Mouse (Mus musculus): Measurements from ENCODE around the gene Fam227b. TPM values are rescaled to one million over a fixed set of nuclear protein-coding genes. Genes with fewer than 3 reads are reported as not detected.

The Fam227b gene
- polyA plus RNA-seq, 1 experiment from 2014 or later: not detected

DNA sequence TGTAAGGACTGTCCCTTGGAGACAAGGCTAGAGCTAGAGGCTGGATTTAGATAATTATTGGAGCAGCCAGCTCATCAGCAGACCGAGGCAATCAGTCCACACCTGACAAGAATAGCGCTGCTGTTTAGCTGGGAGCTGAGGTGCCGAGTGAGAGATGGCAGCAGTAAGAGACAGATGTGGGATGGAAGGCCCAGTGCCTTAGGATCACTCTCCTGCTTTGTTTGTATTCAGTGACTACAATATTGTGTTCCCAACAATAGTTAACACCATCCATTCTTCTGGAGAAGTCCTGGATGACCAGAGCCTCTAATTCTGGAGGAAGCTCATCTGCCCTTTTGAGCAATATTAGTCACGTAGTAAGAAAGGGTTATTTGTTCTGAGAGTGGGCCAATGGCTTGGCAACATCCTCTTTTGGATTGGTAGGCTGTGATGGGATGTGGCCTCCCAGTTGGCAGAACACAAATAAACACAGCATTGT lies 112.4 kb downstream of the Fam227b start:
- H3K4me3 ChIP-seq (ENCODE audit: inconsistent target): no peak overlapping the region
- H3K27ac ChIP-seq: no peak overlapping the region
- H3K79me2 ChIP-seq (ENCODE audit: inconsistent target): no peaks in the 10 kb centered on the region
- 88% methylated on average over 4 of the region's 4 CpGs for WGBS (ENCODE audit: missing documents)
- no peaks in the 10 kb centered on the region for H3K36me3 ChIP-seq (ENCODE audit: inconsistent target)

DNA sequence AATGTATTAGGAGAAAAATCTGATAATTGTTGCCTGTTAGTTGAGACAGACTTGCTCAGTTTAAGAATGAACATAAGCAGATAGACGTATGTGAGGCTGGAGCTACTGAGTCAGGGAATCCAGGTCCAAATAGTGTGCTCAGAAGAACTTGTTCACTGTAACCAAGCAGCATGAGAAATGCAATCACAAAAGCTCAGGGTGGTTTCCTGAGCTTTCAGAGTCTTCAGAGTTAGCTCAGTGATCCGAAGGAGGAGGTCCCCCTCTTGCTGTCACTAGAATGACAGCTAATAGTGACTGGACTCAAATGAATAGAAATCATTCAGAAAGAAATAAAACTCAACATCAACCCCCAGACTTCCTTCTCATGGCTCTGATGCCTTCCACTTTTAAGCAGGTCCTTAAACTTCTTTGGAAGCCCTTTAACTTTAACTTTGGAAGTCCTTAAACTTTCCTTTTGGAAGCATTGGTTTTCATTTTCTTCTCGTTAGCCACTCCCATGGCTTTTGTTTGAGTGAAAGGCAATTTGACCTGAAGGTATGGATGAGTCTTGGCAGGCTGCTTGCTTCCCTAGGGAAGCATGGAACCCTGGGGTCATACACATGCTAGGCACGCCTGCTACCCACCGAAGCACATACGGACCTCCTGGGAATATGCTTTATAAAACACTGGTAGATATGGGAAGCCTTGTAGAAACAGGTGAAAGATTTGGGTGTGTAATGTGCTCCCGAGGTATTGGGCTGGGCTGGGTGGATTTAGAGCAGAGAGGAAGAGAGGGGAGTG lies 113.4 kb downstream of the Fam227b start:
- Histone ChIP-seq H3K27ac (no peak overlapping the region), H3K4me3 (ENCODE audit: inconsistent target) (no peak overlapping the region), H3K36me3 (ENCODE audit: inconsistent target) (no peaks in the 10 kb centered on the region), H3K79me2 (ENCODE audit: inconsistent target) (no peaks in the 10 kb centered on the region)
- 85% methylated on average over 7 of the region's 7 CpGs for WGBS (ENCODE audit: missing documents)

DNA sequence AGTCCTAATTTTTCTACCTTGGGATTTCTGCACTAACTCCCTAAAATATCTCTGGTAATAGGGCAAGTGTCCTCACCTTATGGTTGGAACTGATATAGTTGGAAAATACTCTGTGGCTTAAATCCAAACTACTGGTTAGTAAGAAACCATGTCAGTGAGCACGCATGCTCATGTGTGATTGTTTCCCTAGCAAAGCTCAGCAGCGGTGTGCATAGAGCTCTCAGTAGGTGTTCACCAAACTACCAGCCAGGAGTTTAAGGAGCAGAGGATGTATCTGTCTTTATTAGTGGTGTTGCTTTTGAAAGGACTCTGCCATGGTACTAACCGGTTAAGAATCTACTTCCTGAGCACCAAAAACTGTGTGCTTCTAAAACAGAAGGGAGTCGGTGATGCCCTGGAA lies 115.7 kb downstream of the Fam227b start:
- 87% methylated on average over 4 of the region's 4 CpGs for WGBS (ENCODE audit: missing documents)
- no peak overlapping the region for H3K27ac ChIP-seq
- no peak overlapping the region for H3K4me3 ChIP-seq (ENCODE audit: inconsistent target)
- no peaks in the 10 kb centered on the region for H3K79me2 ChIP-seq (ENCODE audit: inconsistent target)
- H3K36me3 ChIP-seq (ENCODE audit: inconsistent target): no peaks in the 10 kb centered on the region

DNA sequence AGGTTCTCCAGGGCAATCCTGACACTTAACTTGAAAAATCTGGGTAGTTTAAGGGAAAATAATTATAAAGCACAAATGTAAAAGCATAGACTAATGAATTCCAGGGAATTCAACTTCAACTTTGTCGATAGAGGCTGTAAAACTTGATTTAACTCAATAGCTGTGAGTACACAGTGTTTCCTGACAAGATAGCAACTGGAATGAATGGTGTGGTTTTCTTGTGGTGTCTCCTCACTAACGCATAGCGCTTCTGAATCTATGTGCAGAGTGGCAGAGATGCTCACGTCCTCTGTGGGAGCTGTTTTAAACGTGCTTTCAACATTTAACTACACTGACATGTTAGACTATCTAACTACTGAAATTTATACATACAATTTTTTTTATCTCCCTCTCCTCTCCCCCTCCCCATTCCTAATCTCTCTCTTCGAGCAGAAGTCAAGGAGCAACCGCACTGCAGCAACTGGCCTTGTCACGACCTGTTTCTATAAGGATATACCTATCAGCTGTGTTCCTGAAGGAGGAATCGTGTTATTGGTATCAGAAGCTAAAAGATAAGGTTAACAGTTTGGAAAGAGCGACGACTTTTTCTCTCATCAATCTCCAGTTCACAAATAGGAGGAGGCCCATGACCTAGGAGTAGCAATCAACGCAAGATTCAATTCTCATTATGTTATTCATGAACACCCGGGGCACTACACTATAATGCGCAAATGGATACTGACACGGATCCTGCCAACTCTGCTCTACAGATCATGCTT lies 116.6 kb downstream of the Fam227b start:
- no peak overlapping the region for H3K27ac ChIP-seq
- no peaks in the 10 kb centered on the region for H3K36me3 ChIP-seq (ENCODE audit: inconsistent target)
- no peak overlapping the region for H3K4me3 ChIP-seq (ENCODE audit: inconsistent target)
- WGBS (ENCODE audit: missing documents): 82% methylated on average over 15 of the region's 15 CpGs
- no peaks in the 10 kb centered on the region for H3K79me2 ChIP-seq (ENCODE audit: inconsistent target)

DNA sequence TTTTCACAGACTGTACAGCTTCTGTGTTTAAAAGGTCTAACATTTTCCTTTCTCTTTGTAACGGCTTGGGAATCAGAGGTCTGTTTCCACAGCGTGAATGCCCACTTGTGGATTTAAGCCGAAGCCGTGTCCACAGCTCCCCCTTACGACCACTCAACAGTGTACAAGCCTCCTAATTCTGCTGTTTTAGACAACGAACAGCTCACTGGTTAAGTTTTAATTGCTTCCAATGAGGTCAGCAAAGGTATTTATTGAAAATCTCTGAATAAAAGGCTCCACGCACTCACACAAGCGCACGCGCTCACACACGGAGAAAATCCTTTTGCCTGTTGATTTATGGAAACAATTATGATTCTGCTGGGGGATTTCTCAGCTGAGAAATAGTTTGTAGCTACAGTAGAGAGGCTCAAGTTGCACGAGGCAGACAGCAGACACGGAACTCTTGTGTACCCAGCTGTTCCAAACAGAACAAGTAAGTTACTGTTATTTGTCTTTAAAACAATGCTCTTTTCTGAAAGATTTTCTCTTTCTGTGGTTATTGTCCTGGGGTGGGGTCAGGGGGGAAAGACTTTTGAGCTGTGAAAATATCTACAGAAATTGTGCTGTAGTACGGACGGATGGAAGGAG lies 117.3 kb downstream of the Fam227b start, which contains the start of gene Fgf7:
Gene Fgf7, plus strand, starts transcription at position 280 of the 627 bp plus-strand sequence.
- 86% methylated on average over 15 of the region's 15 CpGs for WGBS (ENCODE audit: missing documents)
- Histone ChIP-seq H3K79me2 (ENCODE audit: inconsistent target) (no peaks in the 10 kb centered on the region), H3K4me3 (ENCODE audit: inconsistent target) (no peak within 1 kb of the TSS)

DNA sequence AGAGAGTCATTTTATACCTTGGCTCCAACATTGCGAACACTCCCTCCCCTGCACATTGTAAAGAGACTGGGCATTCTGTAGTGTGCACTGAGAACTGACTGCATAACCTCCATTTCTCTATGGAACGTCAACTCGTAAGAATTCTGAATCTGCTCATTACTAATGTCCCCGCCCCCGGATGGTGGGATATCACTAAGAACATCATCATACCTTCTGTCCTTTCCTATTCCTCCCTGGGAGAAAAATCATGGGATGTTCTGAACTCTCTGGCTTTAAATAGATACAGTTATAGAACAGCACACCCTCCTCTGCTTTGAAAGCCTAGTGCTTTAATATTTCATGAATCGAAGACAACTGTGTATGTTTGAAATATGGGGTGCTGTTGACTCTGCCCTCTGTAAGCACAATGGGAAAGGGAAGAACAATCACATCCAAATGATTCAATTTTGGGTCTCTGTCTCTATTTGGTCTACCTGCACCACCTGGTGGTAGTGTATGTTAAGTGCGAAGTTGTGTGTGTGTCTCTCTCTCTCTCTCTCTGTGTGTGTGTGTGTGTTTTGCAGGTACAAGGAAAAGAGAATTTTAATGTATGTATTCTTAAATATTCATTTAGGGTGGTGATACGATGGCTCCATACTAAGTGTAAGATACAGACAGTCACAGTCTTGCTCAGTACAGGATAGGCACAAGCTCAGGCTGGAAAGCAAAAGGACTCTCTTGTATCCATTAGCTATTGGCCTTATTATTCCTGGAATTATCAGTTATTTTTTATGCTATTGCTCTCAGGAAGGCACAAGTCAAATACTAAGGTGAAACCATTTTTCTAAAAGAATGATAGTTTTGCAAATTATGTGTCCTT lies 118.5 kb downstream of the Fam227b start:
- 86% methylated on average over 8 of the region's 8 CpGs for WGBS (ENCODE audit: missing documents)
- H3K27ac ChIP-seq: no peak overlapping the region
- no peaks in the 10 kb centered on the region for H3K36me3 ChIP-seq (ENCODE audit: inconsistent target)
- no peaks in the 10 kb centered on the region for H3K79me2 ChIP-seq (ENCODE audit: inconsistent target)
- H3K4me3 ChIP-seq (ENCODE audit: inconsistent target): no peak overlapping the region

More for the DNA sequence above, 117.3 kb downstream of the Fam227b start, which contains the start of gene Fgf7:
- Histone ChIP-seq H3K36me3 (ENCODE audit: inconsistent target) (no peaks in the 10 kb centered on the region), H3K27ac (no peak within 1 kb of the TSS)

DNA sequence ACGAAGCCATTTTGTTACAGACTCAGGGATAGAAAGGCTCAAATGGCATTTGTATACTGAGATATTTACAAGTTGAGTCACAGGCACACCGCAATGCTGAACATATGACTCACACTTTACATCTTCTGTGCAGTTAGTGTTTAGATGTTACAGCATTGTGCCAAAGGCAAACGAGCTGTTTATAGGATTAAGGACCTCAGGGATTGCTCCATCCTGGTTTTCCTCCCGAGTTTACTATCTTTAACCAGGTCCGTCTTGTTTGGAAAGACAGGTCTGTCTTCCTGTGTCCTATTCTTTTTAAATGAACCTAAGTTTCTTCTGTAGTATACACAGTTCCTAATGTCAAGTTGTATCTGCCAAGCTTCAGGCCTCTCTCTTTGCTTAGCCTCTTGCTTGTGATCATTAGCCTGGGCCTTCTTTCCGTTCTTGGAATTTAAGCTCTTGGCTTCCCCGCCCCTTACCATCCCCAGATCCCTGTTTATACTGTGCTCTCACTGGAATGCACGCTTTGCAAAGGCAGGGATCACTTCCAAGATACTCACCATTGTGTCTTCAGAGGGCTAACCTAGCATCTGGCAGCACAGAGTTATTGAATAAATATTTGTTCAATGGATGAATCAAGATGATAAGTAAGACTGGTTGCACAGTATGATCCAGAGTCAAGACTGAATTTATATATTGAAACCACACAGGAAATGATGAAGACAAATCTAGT lies 120.5 kb downstream of the Fam227b start:
- H3K27ac ChIP-seq: no peak overlapping the region
- 84% methylated on average over 8 of the region's 8 CpGs for WGBS (ENCODE audit: missing documents)
- H3K36me3 ChIP-seq (ENCODE audit: inconsistent target): no peaks in the 10 kb centered on the region
- H3K79me2 ChIP-seq (ENCODE audit: inconsistent target): no peaks in the 10 kb centered on the region
- H3K4me3 ChIP-seq (ENCODE audit: inconsistent target): no peak overlapping the region

DNA sequence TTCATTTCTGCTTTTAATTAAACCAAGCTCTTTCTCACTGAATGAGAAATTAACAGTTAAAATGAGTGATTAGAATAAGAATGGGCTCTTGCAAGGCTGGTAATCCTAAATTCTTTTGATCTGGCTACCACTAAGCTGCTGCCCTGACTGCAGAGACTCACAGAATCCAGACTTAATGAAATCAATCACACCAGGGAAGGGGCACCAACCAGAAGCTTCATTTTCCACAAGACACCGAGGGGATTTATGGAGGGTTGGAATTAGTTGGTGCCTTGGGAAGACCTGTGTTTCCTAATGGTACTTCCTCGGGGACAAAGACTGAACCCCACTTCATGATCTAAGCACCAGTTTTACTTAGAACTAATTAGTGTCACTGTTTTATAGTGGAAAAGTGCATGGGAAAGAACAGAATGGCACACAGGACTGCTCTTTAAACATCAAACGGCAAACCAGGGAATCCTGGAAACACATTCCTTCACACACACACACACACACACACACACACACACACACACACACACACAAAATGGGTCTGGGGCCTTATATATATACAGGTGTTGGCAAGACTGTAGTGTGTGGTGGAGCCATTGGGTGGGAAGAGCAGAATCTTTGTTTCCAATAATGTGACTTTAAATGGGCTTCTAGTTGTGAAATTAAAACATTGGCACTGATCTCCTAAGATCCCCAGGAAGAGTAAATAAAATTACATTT lies 135.9 kb downstream of the Fam227b start:
- Histone ChIP-seq H3K36me3 (ENCODE audit: inconsistent target) (no peaks in the 10 kb centered on the region), H3K79me2 (ENCODE audit: inconsistent target) (no peaks in the 10 kb centered on the region), H3K27ac (no peak overlapping the region), H3K4me3 (ENCODE audit: inconsistent target) (no peak overlapping the region)
- WGBS (ENCODE audit: missing documents): 90% methylated on average over 3 of the region's 3 CpGs

DNA sequence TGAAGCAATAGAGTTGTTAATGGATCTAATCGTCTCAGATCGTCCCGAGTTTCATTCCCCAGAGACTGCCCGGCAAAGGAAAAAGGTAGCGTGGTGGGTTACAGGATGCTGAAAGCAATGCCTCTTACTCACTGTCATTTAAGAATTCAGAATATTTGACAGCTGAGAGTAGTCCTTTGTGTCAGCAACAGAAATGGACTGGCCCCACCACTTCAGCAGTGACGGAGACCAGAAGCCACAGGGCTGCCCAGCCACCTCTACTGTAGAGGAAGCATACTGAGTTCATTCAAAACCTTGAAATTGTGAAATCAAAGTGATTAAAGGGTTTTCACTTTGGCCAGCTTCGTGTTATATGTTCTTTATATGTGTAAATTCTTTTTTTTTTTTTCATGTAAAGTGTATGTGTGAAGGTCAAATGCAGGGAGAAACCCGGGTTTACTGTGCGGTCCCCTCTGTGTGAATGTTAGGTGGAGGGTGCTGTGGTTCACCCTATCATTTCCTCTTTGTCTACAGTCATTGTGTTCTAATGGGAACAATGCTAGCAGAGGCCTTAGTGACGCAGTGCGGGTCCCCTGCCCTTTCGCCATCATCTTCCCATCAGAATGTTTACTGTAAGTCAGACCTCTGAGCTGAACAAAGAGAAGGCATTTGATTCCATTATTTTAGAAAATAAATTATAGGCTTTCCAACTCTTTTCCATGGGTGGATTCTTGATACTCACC lies 136.7 kb downstream of the Fam227b start:
- Histone ChIP-seq H3K4me3 (ENCODE audit: inconsistent target) (no peak overlapping the region), H3K36me3 (ENCODE audit: inconsistent target) (no peaks in the 10 kb centered on the region), H3K79me2 (ENCODE audit: inconsistent target) (no peaks in the 10 kb centered on the region), H3K27ac (no peak overlapping the region)
- 56% methylated on average over 12 of the region's 12 CpGs for WGBS (ENCODE audit: missing documents)

DNA sequence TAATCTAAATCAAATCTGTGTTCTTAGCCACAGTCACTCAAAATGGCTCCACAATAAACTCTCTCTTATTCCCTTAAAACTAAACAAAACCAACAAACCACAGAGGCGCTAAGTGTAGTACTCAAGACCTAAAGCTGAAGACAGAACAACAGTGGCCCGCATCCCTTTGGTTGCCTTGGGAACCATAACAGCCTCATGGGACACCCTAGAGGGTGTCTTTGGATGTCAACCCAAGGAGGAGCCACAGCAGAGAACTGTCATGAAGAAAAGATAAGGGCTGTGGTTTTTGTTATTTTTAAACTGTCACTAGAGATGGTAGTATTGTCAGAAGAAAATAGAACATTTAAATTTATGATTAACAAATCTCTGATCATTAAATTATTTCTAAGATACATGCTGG lies 145.1 kb downstream of the Fam227b start:
- 100% methylated on average over 2 of the region's 2 CpGs for WGBS (ENCODE audit: missing documents)
- Histone ChIP-seq H3K36me3 (ENCODE audit: inconsistent target) (no peaks in the 10 kb centered on the region), H3K4me3 (ENCODE audit: inconsistent target) (no peak overlapping the region), H3K79me2 (ENCODE audit: inconsistent target) (no peaks in the 10 kb centered on the region), H3K27ac (no peak overlapping the region)

DNA sequence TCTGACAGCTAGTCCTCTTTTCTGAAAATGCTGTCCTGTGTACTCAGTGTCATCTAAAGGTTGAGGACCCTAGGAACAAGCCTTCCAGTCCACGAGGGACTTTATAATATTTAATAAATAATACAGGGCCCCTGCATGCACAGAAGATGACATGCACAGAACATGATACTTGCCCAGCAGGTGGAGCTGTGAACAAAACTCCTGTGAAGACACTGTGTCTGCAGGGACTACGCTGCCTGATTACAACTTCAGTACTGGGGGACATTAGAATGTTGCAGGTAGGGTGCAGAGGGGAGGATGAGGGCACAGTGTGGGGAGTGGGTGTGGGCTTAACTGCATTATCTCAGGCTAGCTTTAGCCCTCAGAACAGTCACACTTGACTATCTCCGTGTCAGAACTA lies 145.7 kb downstream of the Fam227b start:
- Histone ChIP-seq H3K4me3 (ENCODE audit: inconsistent target) (no peak overlapping the region), H3K27ac (no peak overlapping the region), H3K36me3 (ENCODE audit: inconsistent target) (no peaks in the 10 kb centered on the region), H3K79me2 (ENCODE audit: inconsistent target) (no peaks in the 10 kb centered on the region)
- 44% methylated on average over 3 of the region's 3 CpGs for WGBS (ENCODE audit: missing documents)

DNA sequence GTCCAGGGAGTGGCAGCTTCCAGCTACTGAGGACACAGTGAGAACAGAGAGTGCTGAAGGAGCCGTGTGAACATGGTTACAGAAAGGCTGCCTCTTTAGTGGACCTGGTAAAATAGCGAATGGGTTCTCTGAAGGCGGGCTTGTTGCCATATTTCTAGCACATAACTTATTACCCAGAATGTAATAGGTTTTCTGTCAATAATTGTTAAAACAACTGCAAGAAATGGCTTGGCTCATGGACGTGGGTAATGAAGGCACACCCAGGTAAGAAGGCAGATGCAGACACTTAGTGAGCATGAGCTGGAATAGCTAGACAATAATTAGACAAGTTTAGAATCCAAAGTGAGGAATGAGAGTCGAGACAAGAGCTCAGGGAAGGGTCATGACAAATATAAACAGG lies 149.5 kb downstream of the Fam227b start:
- no peak overlapping the region for H3K27ac ChIP-seq
- no peaks in the 10 kb centered on the region for H3K79me2 ChIP-seq (ENCODE audit: inconsistent target)
- WGBS (ENCODE audit: missing documents): 85% methylated on average over 5 of the region's 5 CpGs
- no peak overlapping the region for H3K4me3 ChIP-seq (ENCODE audit: inconsistent target)
- no peaks in the 10 kb centered on the region for H3K36me3 ChIP-seq (ENCODE audit: inconsistent target)
